Mouse (Mus musculus) bone marrow macrophage, adult 2 months (primary cell): ENCODE measurements around the gene Acin1.

Experiments used
- CTCF ChIP-seq: IDR thresholded peaks from 2 replicates; pipeline ENCODE4 v1.5.1; 2012; ENCODE audit warnings: low read depth, mild to moderate bottlenecking, low read length, moderate library complexity
- POLR2A ChIP-seq: IDR thresholded peaks from 2 replicates; pipeline ENCODE4 v1.6.1; 2012; ENCODE audit warnings: mild to moderate bottlenecking, low read depth, low read length, borderline replicate concordance

DNA sequence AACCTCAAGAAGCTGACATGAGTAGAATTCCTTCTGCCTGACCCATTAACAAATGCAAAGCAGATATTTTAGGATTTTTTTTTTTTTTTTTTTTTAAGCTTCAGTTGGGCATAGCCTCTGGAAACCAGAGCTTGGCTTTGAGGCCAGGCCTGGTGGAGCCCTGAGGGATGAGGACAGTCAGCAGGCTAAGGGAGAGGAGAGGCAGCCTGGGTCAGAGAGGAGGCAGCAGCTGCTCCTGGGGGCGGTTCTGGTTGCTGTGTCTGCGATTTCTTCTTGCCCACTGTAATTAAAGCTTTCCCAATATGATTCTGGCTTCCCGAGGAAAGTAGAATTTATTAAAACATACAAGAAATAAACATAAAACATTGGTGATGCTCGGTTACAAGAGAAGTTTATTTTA, 77.5 kb downstream of the Acin1 start:
- TF ChIP-seq POLR2A, result no peak
- TF ChIP-seq CTCF, result no peak
